Comparison of ENCODE assay signal across 8 mouse cellular contexts in genomic region chr15:83510805-83511405, GRCm38 (mm10). TPM values are rescaled to one million over a fixed set of nuclear protein-coding genes. Genes with fewer than 3 reads are reported as not detected.
A peak's percentile ranks its signal among the peaks of the same experiment; 100 is the strongest.
DNase-seq lines count a peak whose midpoint lies in the region; ATAC-seq and TF ChIP-seq lines count a peak whose summit lies in the region.

Gene Ttll1 (minus strand): TSS chr15:83510893.

- DNase-seq in 3134 (ENCODE audit: extremely low read depth, insufficient read length, low spot score), result peak; percentile 96
- DNase-seq in adrenal gland, postnatal 36 days, result peak; percentile 97 to 98
- peak; percentile 97 to 98 for DNase-seq in heart, adult 18-20 months
- DNase-seq in kidney, adult 2 months, result peak; percentile 98
- peak; percentile 87 to 97 for DNase-seq in spleen, adult 2 months (ENCODE audit: low read depth in 1 of 2, low spot score in 2 of 2)

- H3K36me3 ChIP-seq in embryonic facial prominence, embryonic 13.5 days, result 0 out of 2 replicates have a peak, but pooled peaks cover 2% of the 10 kb centered on the region
- H3K36me3 ChIP-seq in kidney, adult 2 months (ENCODE audit: control insufficient read depth, insufficient read depth, low read length), result no peaks in the 10 kb centered on the region
- no peaks in the 10 kb centered on the region for H3K36me3 ChIP-seq in limb, embryonic 12.5 days
- no peaks in the 10 kb centered on the region for H3K36me3 ChIP-seq in midbrain, embryonic 15.5 days (replicated peaks)
- no peaks in the 10 kb centered on the region for H3K36me3 ChIP-seq in spleen, adult 2 months (ENCODE audit: control insufficient read depth, insufficient read depth, low read length)

- H3K4me2 ChIP-seq in embryonic facial prominence, embryonic 13.5 days, result peak within 1 kb of the TSS; percentile 80
- peak within 1 kb of the TSS; percentile 79 for H3K4me2 ChIP-seq in limb, embryonic 12.5 days
- H3K4me2 ChIP-seq in midbrain, embryonic 15.5 days, result peak within 1 kb of the TSS; percentile 50

- peak within 1 kb of the TSS; percentile 64; the same call in 1 of the 2 replicates for H3K27ac ChIP-seq in embryonic facial prominence, embryonic 13.5 days
- no peak within 1 kb of the TSS for H3K27ac ChIP-seq in kidney, adult 2 months (ENCODE audit: insufficient read depth, low read depth, low read length)
- peak within 1 kb of the TSS; percentile 18; the same call in 1 of the 2 replicates for H3K27ac ChIP-seq in limb, embryonic 12.5 days
- peak within 1 kb of the TSS; percentile 93 for H3K27ac ChIP-seq in midbrain, embryonic 15.5 days
- H3K27ac ChIP-seq in spleen, adult 2 months (ENCODE audit: insufficient read depth, low read length), result peak within 1 kb of the TSS; percentile 36

- H3K4me3 ChIP-seq in embryonic facial prominence, embryonic 13.5 days, result peak within 1 kb of the TSS; percentile 59
- peak within 1 kb of the TSS; percentile 76 for H3K4me3 ChIP-seq in kidney, adult 2 months (ENCODE audit: insufficient read depth, low read depth, low read length)
- H3K4me3 ChIP-seq in limb, embryonic 12.5 days (replicated peaks), result peak within 1 kb of the TSS; percentile 54
- peak within 1 kb of the TSS; percentile 72 for H3K4me3 ChIP-seq in midbrain, embryonic 15.5 days
- peak within 1 kb of the TSS; percentile 51 for H3K4me3 ChIP-seq in spleen, adult 2 months (ENCODE audit: extremely low read depth, insufficient read depth, insufficient read length)

- 12% methylated on average over 41 of the region's 41 CpGs for WGBS in embryonic facial prominence, embryonic 13.5 days
- WGBS in kidney, adult 2 months, result 11% methylated on average over 41 of the region's 41 CpGs
- WGBS in limb, embryonic 12.5 days, result 13% methylated on average over 41 of the region's 41 CpGs
- 12% methylated on average over 41 of the region's 41 CpGs for WGBS in midbrain, embryonic 15.5 days
- WGBS in spleen, adult 2 months, result 10% methylated on average over 40 of the region's 41 CpGs

- peaks cover 11% of the 10 kb centered on the region for H3K4me1 ChIP-seq in embryonic facial prominence, embryonic 13.5 days
- H3K4me1 ChIP-seq in kidney, adult 2 months (ENCODE audit: control insufficient read depth, insufficient read depth, low read length), result no peaks in the 10 kb centered on the region
- H3K4me1 ChIP-seq in limb, embryonic 12.5 days (replicated peaks), result no peaks in the 10 kb centered on the region
- H3K4me1 ChIP-seq in midbrain, embryonic 15.5 days, result peaks cover 25% of the 10 kb centered on the region
- H3K4me1 ChIP-seq in spleen, adult 2 months (ENCODE audit: control insufficient read depth, insufficient read depth, insufficient read length), result no peaks in the 10 kb centered on the region

- no peak for TF ChIP-seq CTCF in kidney, adult 2 months (conservative IDR thresholded peaks at IDR 0.05; ENCODE audit: insufficient read depth, insufficient read length, low read depth, low read length)
- no peak for TF ChIP-seq CTCF in spleen, adult 2 months (IDR thresholded peaks at IDR 0.05; ENCODE audit: extremely low read depth, insufficient read depth, insufficient read length, insufficient replicate concordance)

- no peaks in the 10 kb centered on the region for H3K9me3 ChIP-seq in embryonic facial prominence, embryonic 13.5 days
- no peaks in the 10 kb centered on the region for H3K9me3 ChIP-seq in limb, embryonic 12.5 days
- no peaks in the 10 kb centered on the region for H3K9me3 ChIP-seq in midbrain, embryonic 15.5 days

- ATAC-seq in embryonic facial prominence, embryonic 13.5 days (ENCODE audit: insufficient number of reproducible peaks, insufficient read depth, low FRiP score, low TSS enrichment, low read depth), result peak; percentile 89
- peak; percentile 95 for ATAC-seq in limb, embryonic 12.5 days (ENCODE audit: insufficient number of reproducible peaks, insufficient read depth, low FRiP score, low TSS enrichment, low read depth)
- peak; percentile 98 for ATAC-seq in midbrain, embryonic 15.5 days (replicated peaks)

- no peaks in the 10 kb centered on the region for H3K27me3 ChIP-seq in embryonic facial prominence, embryonic 13.5 days
- H3K27me3 ChIP-seq in kidney, adult 2 months (replicated peaks; ENCODE audit: control insufficient read depth, insufficient read depth, low read length), result no peaks in the 10 kb centered on the region
- H3K27me3 ChIP-seq in limb, embryonic 12.5 days, result peaks cover 3% of the 10 kb centered on the region; the same call in 1 of the 2 replicates
- H3K27me3 ChIP-seq in midbrain, embryonic 15.5 days (replicated peaks), result no peaks in the 10 kb centered on the region; the same call in 1 of the 2 replicates
- H3K27me3 ChIP-seq in spleen, adult 2 months (ENCODE audit: control insufficient read depth, insufficient read depth, low read length), result no peaks in the 10 kb centered on the region

- peak; percentile 38 for TF ChIP-seq POLR2A in kidney, adult 2 months (IDR thresholded peaks at IDR 0.05; ENCODE audit: low read depth, low read length)
- TF ChIP-seq POLR2A in spleen, adult 2 months (IDR thresholded peaks at IDR 0.05; ENCODE audit: low read depth, low read length), result no peak

- H3K9ac ChIP-seq in embryonic facial prominence, embryonic 13.5 days, result peak within 1 kb of the TSS; percentile 73
- peak within 1 kb of the TSS; percentile 50 for H3K9ac ChIP-seq in limb, embryonic 12.5 days (replicated peaks)
- peak within 1 kb of the TSS; percentile 80 for H3K9ac ChIP-seq in midbrain, embryonic 15.5 days

RNA-seq across cellular contexts. Expression of gene Ttll1, which starts in this region (rescaled TPM):
- 1 to 10 TPM; 7.6 to 7.7 TPM for total RNA-seq in adrenal gland, postnatal 36 days (2021)
- polyA plus RNA-seq in embryonic facial prominence, embryonic 13.5 days (2015; fragmentation: Nextera tagmentation; extraction: Ambion mirVana), result 21.8 and 22.7 TPM in 2 replicates
- 10 to 100 TPM; 60.1 TPM for total RNA-seq in heart, adult 18-20 months (2021)
- 10.3 and 11.1 TPM in 2 replicates for polyA plus RNA-seq in kidney, adult 2 months (2012; rRNA removed)
- polyA plus RNA-seq in limb, embryonic 12.5 days (2016; fragmentation: Nextera tagmentation; extraction: Ambion mirVana), result 26.0 and 27.2 TPM in 2 replicates
- polyA plus RNA-seq in midbrain, embryonic 15.5 days (2015; fragmentation: Nextera tagmentation; extraction: Ambion mirVana), result 123 and 125 TPM in 2 replicates
- 4.4 TPM in 2 replicates for polyA plus RNA-seq in spleen, adult 2 months (2012; rRNA removed)

Comparison
In these comparisons a context has a peak if more than half of its experiments do, and no peak if none do; other contexts are left out.
1. RNA of gene Ttll1 (total RNA-seq): 60.1 TPM in heart, adult 18-20 months; 7.6 to 7.7 TPM in adrenal gland, postnatal 36 days; every median in the first group is over 4 times any median in the second.
2. Peak in every context shown above with its lines, with median percentiles within 50 percentile points of each other: DNase-seq, ATAC-seq, H3K4me2 ChIP-seq, H3K4me3 ChIP-seq and H3K9ac ChIP-seq.